Mouse (Mus musculus): ENCODE data around the gene Lingo1.

- TF ChIP-seq CTCF (conservative IDR thresholded peaks at IDR 0.05; ENCODE audit: insufficient read depth, insufficient read length, low read depth, low read length) (no peak), POLR2A (IDR thresholded peaks at IDR 0.05; ENCODE audit: low read depth, low read length) (no peak)
Measured at GRCm38 (mm10) chr9:56710958-56711357, 85.3 kb downstream of the Lingo1 start.
